ENCODE assay signal across 25 mouse cellular contexts in the genomic region with DNA sequence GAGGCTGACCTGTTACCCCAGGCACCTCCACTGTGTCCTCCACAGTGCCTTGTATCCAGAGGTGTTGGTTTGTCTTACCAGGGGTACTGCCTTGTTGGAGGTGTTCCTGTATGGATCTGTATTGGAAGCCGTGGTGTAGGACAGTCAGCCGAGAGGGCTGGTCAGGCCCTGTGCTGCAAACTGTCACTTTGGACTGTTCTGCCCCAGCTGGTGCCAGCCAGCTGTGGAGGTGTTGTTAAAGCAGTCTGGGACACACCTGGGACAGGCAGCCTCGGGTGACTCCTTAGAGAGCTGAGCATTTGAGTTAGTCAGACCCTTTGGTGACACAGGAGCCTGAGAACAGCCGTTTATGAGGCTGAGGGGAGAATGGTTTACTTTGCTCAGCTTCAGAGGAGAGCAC. TPM values are rescaled to one million over a fixed set of nuclear protein-coding genes. Genes with fewer than 3 reads are reported as not detected.
A peak's percentile ranks its signal among the peaks of the same experiment; 100 is the strongest.
DNase-seq lines count a peak whose midpoint lies in the region; ATAC-seq and TF ChIP-seq lines count a peak whose summit lies in the region.
"Had no signal": no experiment of that assay in that cellular context is flagged by ENCODE, and none has a peak within 500 bp of the region (broad histone marks: within the 10 kb centered on the region; RNA-seq: fewer than 3 reads in every experiment).

No protein-coding gene starts in this region.

- no peak overlapping the region for H3K4me3 ChIP-seq in hindbrain, embryonic 10.5 days
- H3K4me3 ChIP-seq in hindbrain, embryonic 11.5 days (ENCODE audit: low read depth, low read length), result no peak overlapping the region
- no peak overlapping the region for H3K4me3 ChIP-seq in limb, embryonic 13.5 days
- no peak overlapping the region for H3K4me3 ChIP-seq in limb, embryonic 10.5 days
- H3K4me3 ChIP-seq in liver, embryonic 12.5 days, result no peak overlapping the region
- H3K4me3 ChIP-seq in myocyte, result no peak overlapping the region
- no peak overlapping the region for H3K4me3 ChIP-seq in forebrain, embryonic 14.5 days (ENCODE audit: low read depth, low read length)
- H3K4me3 ChIP-seq: left cerebral cortex, adult 2 months; midbrain, embryonic 12.5 days; neural tube, embryonic 12.5 days had no signal

- intact Hi-C loops in heart, postnatal 14 days (cut with DNase I), result no loop called here

- ATAC-seq in hindbrain, embryonic 11.5 days (ENCODE audit: low FRiP score), result no peak
- no peak for ATAC-seq in limb, embryonic 13.5 days (ENCODE audit: low FRiP score, low read depth)
- ATAC-seq in liver, embryonic 12.5 days, result no peak
- ATAC-seq in forebrain, embryonic 14.5 days, result no peak
- ATAC-seq: CD4-positive, CD25-positive, alpha-beta regulatory T cell, adult 4 months; Patski had no signal

- no peak overlapping the region for H3ac ChIP-seq in myocyte (ENCODE audit: control insufficient read depth, insufficient read length)

- H3K79me2 ChIP-seq in myocyte (ENCODE audit: control insufficient read depth, insufficient read depth), result peaks cover 90% of the 10 kb centered on the region

- no peak for DNase-seq in hindbrain, embryonic 10.5 days (ENCODE audit: low spot score)
- DNase-seq in hindbrain, embryonic 11.5 days (ENCODE audit: low spot score), result no peak
- DNase-seq in limb, embryonic 10.5 days (ENCODE audit: low spot score), result no peak
- no peak for DNase-seq in forebrain, embryonic 14.5 days (ENCODE audit: low spot score)
- DNase-seq in heart, postnatal 14 days, result no peak
- DNase-seq: adrenal gland, postnatal 10 days; cerebellum, adult 9-11 months; gastrocnemius, postnatal 10 days; heart, adult 11 months; heart, postnatal 4 days; kidney, postnatal 36 days; left cerebral cortex, postnatal 4 days; right cerebral cortex, postnatal 4 days; thymus, postnatal 36 days had no signal

- peaks cover 61% of the 10 kb centered on the region for H3K4me1 ChIP-seq in hindbrain, embryonic 10.5 days (replicated peaks)
- peaks cover 3% of the 10 kb centered on the region; the same call in 1 of the 2 replicates for H3K4me1 ChIP-seq in hindbrain, embryonic 11.5 days (replicated peaks; ENCODE audit: control insufficient read depth, insufficient read depth, low read length)
- H3K4me1 ChIP-seq in limb, embryonic 13.5 days, result peaks cover 16% of the 10 kb centered on the region
- 0 out of 2 replicates have a peak, but pooled peaks cover 3% of the 10 kb centered on the region for H3K4me1 ChIP-seq in limb, embryonic 10.5 days
- peaks cover 50% of the 10 kb centered on the region for H3K4me1 ChIP-seq in liver, embryonic 12.5 days
- H3K4me1 ChIP-seq in forebrain, embryonic 14.5 days (ENCODE audit: control insufficient read depth, insufficient read depth, low read length), result peaks cover 12% of the 10 kb centered on the region

- no peak overlapping the region for H3K4me2 ChIP-seq in hindbrain, embryonic 11.5 days (replicated peaks; ENCODE audit: low read depth, low read length)
- no peak overlapping the region for H3K4me2 ChIP-seq in limb, embryonic 13.5 days (replicated peaks)
- H3K4me2 ChIP-seq in liver, embryonic 12.5 days, result no peak overlapping the region
- H3K4me2 ChIP-seq in myocyte (ENCODE audit: low read depth), result peak overlapping the region; percentile 45
- no peak overlapping the region for H3K4me2 ChIP-seq in forebrain, embryonic 14.5 days (ENCODE audit: low read length)
- H3K4me2 ChIP-seq: midbrain, embryonic 12.5 days; neural tube, embryonic 12.5 days had no signal

- 0 out of 2 replicates have a peak overlapping the region, but pooled peaks have one; percentile 23 for H3K27ac ChIP-seq in hindbrain, embryonic 10.5 days
- no peak overlapping the region for H3K27ac ChIP-seq in hindbrain, embryonic 11.5 days (ENCODE audit: low read depth, low read length)
- H3K27ac ChIP-seq in limb, embryonic 13.5 days, result peak overlapping the region; percentile 8; the same call in 1 of the 2 replicates
- no peak overlapping the region for H3K27ac ChIP-seq in limb, embryonic 10.5 days
- peak overlapping the region; percentile 90 for H3K27ac ChIP-seq in liver, embryonic 12.5 days
- H3K27ac ChIP-seq in forebrain, embryonic 14.5 days (ENCODE audit: low read depth, low read length), result no peak overlapping the region
- H3K27ac ChIP-seq: left cerebral cortex, adult 2 months; neural tube, embryonic 12.5 days had no signal

- H3K36me3 ChIP-seq in hindbrain, embryonic 10.5 days, result peaks cover 28% of the 10 kb centered on the region
- no peaks in the 10 kb centered on the region for H3K36me3 ChIP-seq in hindbrain, embryonic 11.5 days (ENCODE audit: control insufficient read depth, insufficient read depth, low read length)
- H3K36me3 ChIP-seq in limb, embryonic 13.5 days, result peaks cover 30% of the 10 kb centered on the region
- peaks cover 27% of the 10 kb centered on the region; the same call in 1 of the 2 replicates for H3K36me3 ChIP-seq in limb, embryonic 10.5 days
- peaks cover 18% of the 10 kb centered on the region for H3K36me3 ChIP-seq in liver, embryonic 12.5 days
- peaks cover 12% of the 10 kb centered on the region for H3K36me3 ChIP-seq in myocyte (ENCODE audit: control insufficient read depth, insufficient read depth)
- no peaks in the 10 kb centered on the region; the same call in 1 of the 2 replicates for H3K36me3 ChIP-seq in forebrain, embryonic 14.5 days (ENCODE audit: control insufficient read depth, insufficient read depth, low read length)

- 75% methylated on average over 4 of the region's 4 CpGs for WGBS in hindbrain, embryonic 10.5 days
- 75% methylated on average over 4 of the region's 4 CpGs for WGBS in hindbrain, embryonic 11.5 days
- 51% methylated on average over 4 of the region's 4 CpGs for WGBS in limb, embryonic 13.5 days
- WGBS in limb, embryonic 10.5 days, result 65% methylated on average over 4 of the region's 4 CpGs
- 69% methylated on average over 4 of the region's 4 CpGs for WGBS in liver, embryonic 12.5 days (ENCODE audit: insufficient replicate concordance)
- WGBS in forebrain, embryonic 14.5 days, result 83% methylated on average over 4 of the region's 4 CpGs

- H3K9me3 ChIP-seq in hindbrain, embryonic 10.5 days, result no peaks in the 10 kb centered on the region
- no peaks in the 10 kb centered on the region for H3K9me3 ChIP-seq in hindbrain, embryonic 11.5 days (ENCODE audit: control insufficient read depth, low read length)
- H3K9me3 ChIP-seq in limb, embryonic 13.5 days, result no peaks in the 10 kb centered on the region
- no peaks in the 10 kb centered on the region for H3K9me3 ChIP-seq in limb, embryonic 10.5 days (replicated peaks)
- no peaks in the 10 kb centered on the region for H3K9me3 ChIP-seq in liver, embryonic 12.5 days (replicated peaks)
- H3K9me3 ChIP-seq in forebrain, embryonic 14.5 days (replicated peaks; ENCODE audit: control insufficient read depth, low read length), result no peaks in the 10 kb centered on the region
- H3K9me3 ChIP-seq: midbrain, embryonic 12.5 days; neural tube, embryonic 12.5 days had no signal

- H3K27me3 ChIP-seq in hindbrain, embryonic 10.5 days (ENCODE audit: insufficient read depth, poor library complexity, severe bottlenecking), result no peaks in the 10 kb centered on the region
- H3K27me3 ChIP-seq in hindbrain, embryonic 11.5 days (ENCODE audit: control insufficient read depth, insufficient read depth, low read length), result no peaks in the 10 kb centered on the region
- H3K27me3 ChIP-seq in limb, embryonic 13.5 days, result no peaks in the 10 kb centered on the region
- no peaks in the 10 kb centered on the region for H3K27me3 ChIP-seq in limb, embryonic 10.5 days (ENCODE audit: low read depth, poor library complexity, severe bottlenecking)
- no peaks in the 10 kb centered on the region for H3K27me3 ChIP-seq in liver, embryonic 12.5 days (replicated peaks)
- H3K27me3 ChIP-seq in myocyte (ENCODE audit: control insufficient read depth, insufficient read depth, insufficient read length), result no peaks in the 10 kb centered on the region
- no peaks in the 10 kb centered on the region for H3K27me3 ChIP-seq in forebrain, embryonic 14.5 days (replicated peaks; ENCODE audit: control insufficient read depth, insufficient read depth, low read length)
- H3K27me3 ChIP-seq: midbrain, embryonic 12.5 days; neural tube, embryonic 12.5 days; Patski had no signal

- no peak overlapping the region for H3K9ac ChIP-seq in hindbrain, embryonic 11.5 days (ENCODE audit: low read depth, low read length)
- no peak overlapping the region for H3K9ac ChIP-seq in limb, embryonic 13.5 days
- 0 out of 2 replicates have a peak overlapping the region, but pooled peaks have one; percentile 57 for H3K9ac ChIP-seq in liver, embryonic 12.5 days
- no peak overlapping the region for H3K9ac ChIP-seq in forebrain, embryonic 14.5 days (ENCODE audit: low read length)
- H3K9ac ChIP-seq: midbrain, embryonic 12.5 days; neural tube, embryonic 12.5 days had no signal

- TF ChIP-seq POLR2A in myocyte (IDR thresholded peaks at IDR 0.05; ENCODE audit: insufficient read length, low read depth), result no peak

RNA-seq across cellular contexts. Expression of gene Pacs2, which starts 15.7 kb away (rescaled TPM):
- 19.3 and 25.6 TPM in 2 replicates for polyA plus RNA-seq in hindbrain, embryonic 10.5 days (2016; fragmentation: Nextera tagmentation; extraction: Ambion mirVana)
- 17.2 and 21.2 TPM in 2 replicates for polyA plus RNA-seq in hindbrain, embryonic 11.5 days (2014; fragmentation: Nextera tagmentation; extraction: Ambion mirVana)
- 14.2 and 16.7 TPM in 2 replicates for polyA plus RNA-seq in limb, embryonic 13.5 days (2015; fragmentation: Nextera tagmentation; extraction: Ambion mirVana)
- 11.7 and 11.8 TPM in 2 replicates for polyA plus RNA-seq in limb, embryonic 10.5 days (2016; fragmentation: Nextera tagmentation; extraction: Ambion mirVana)
- 8.3 and 9.6 TPM in 2 replicates for polyA plus RNA-seq in liver, embryonic 12.5 days (2016; fragmentation: Nextera tagmentation; extraction: Ambion mirVana)
- polyA plus RNA-seq in myocyte (2012; fragmentation: generic; extraction: Trizol), result 89.3 TPM
- polyA plus RNA-seq in forebrain, embryonic 14.5 days (2014; fragmentation: Nextera tagmentation; extraction: Ambion mirVana), result 16.1 and 21.6 TPM in 2 replicates
- total RNA-seq in heart, postnatal 14 days (2021), result 10 to 100 TPM; 29.0 to 32.1 TPM

RNA-seq across cellular contexts. Expression of gene Brf1, which starts 29.5 kb away (rescaled TPM):
- polyA plus RNA-seq in hindbrain, embryonic 10.5 days (2016; fragmentation: Nextera tagmentation; extraction: Ambion mirVana), result 55.4 and 57.1 TPM in 2 replicates
- 53.6 and 57.8 TPM in 2 replicates for polyA plus RNA-seq in hindbrain, embryonic 11.5 days (2014; fragmentation: Nextera tagmentation; extraction: Ambion mirVana)
- polyA plus RNA-seq in limb, embryonic 13.5 days (2015; fragmentation: Nextera tagmentation; extraction: Ambion mirVana), result 71.4 and 74.0 TPM in 2 replicates
- 53.5 and 65.9 TPM in 2 replicates for polyA plus RNA-seq in limb, embryonic 10.5 days (2016; fragmentation: Nextera tagmentation; extraction: Ambion mirVana)
- 46.2 and 47.1 TPM in 2 replicates for polyA plus RNA-seq in liver, embryonic 12.5 days (2016; fragmentation: Nextera tagmentation; extraction: Ambion mirVana)
- 27.9 TPM for polyA plus RNA-seq in myocyte (2012; fragmentation: generic; extraction: Trizol)
- polyA plus RNA-seq in forebrain, embryonic 14.5 days (2014; fragmentation: Nextera tagmentation; extraction: Ambion mirVana), result 43.0 and 51.0 TPM in 2 replicates
- 10 to 100 TPM; 28.3 to 28.8 TPM for total RNA-seq in heart, postnatal 14 days (2021)

RNA-seq across cellular contexts. Expression of gene Tex22, which starts 44.3 kb away (rescaled TPM):
- polyA plus RNA-seq in hindbrain, embryonic 10.5 days (2016; fragmentation: Nextera tagmentation; extraction: Ambion mirVana), result 0.12 TPM in 1 of 2 replicates, not detected in the other
- 0.26 TPM in 1 of 2 replicates, not detected in the other for polyA plus RNA-seq in hindbrain, embryonic 11.5 days (2014; fragmentation: Nextera tagmentation; extraction: Ambion mirVana)
- polyA plus RNA-seq in limb, embryonic 13.5 days (2015; fragmentation: Nextera tagmentation; extraction: Ambion mirVana), result 0.14 TPM in 1 of 2 replicates, not detected in the other
- 0.18 and 0.21 TPM in 2 replicates for polyA plus RNA-seq in limb, embryonic 10.5 days (2016; fragmentation: Nextera tagmentation; extraction: Ambion mirVana)
- polyA plus RNA-seq in liver, embryonic 12.5 days (2016; fragmentation: Nextera tagmentation; extraction: Ambion mirVana), result not detected in 2 replicates
- 0.11 TPM for polyA plus RNA-seq in myocyte (2012; fragmentation: generic; extraction: Trizol)
- not detected in 2 replicates for polyA plus RNA-seq in forebrain, embryonic 14.5 days (2014; fragmentation: Nextera tagmentation; extraction: Ambion mirVana)
- total RNA-seq in heart, postnatal 14 days (2021), result under 1 TPM in 1 of 2 experiments, not detected in 1; 0.27 TPM
- total RNA-seq: adrenal gland, postnatal 10 days; monocyte, adult 5-6 weeks had no signal
- polyA plus RNA-seq: CD4-positive, CD25-positive, alpha-beta regulatory T cell, adult 4 months; embryonic facial prominence, embryonic 14.5 days; heart, embryonic 14.5 days; midbrain, embryonic 12.5 days; neural tube, embryonic 12.5 days; Patski had no signal

RNA-seq across cellular contexts. Expression of gene Btbd6, which starts 53.8 kb away (rescaled TPM):
- polyA plus RNA-seq in hindbrain, embryonic 10.5 days (2016; fragmentation: Nextera tagmentation; extraction: Ambion mirVana), result 22.8 and 27.2 TPM in 2 replicates
- polyA plus RNA-seq in hindbrain, embryonic 11.5 days (2014; fragmentation: Nextera tagmentation; extraction: Ambion mirVana), result 25.6 and 26.8 TPM in 2 replicates
- polyA plus RNA-seq in limb, embryonic 13.5 days (2015; fragmentation: Nextera tagmentation; extraction: Ambion mirVana), result 26.7 and 27.5 TPM in 2 replicates
- polyA plus RNA-seq in limb, embryonic 10.5 days (2016; fragmentation: Nextera tagmentation; extraction: Ambion mirVana), result 25.6 and 27.9 TPM in 2 replicates
- polyA plus RNA-seq in liver, embryonic 12.5 days (2016; fragmentation: Nextera tagmentation; extraction: Ambion mirVana), result 9.2 and 10.1 TPM in 2 replicates
- 16.3 TPM for polyA plus RNA-seq in myocyte (2012; fragmentation: generic; extraction: Trizol)
- 35.0 and 37.5 TPM in 2 replicates for polyA plus RNA-seq in forebrain, embryonic 14.5 days (2014; fragmentation: Nextera tagmentation; extraction: Ambion mirVana)
- total RNA-seq in heart, postnatal 14 days (2021), result 10 to 100 TPM; 16.8 TPM

Comparison
In these comparisons a context has a peak if more than half of its experiments do, and no peak if none do; other contexts are left out.
1. H3K27ac ChIP-seq: peak in hindbrain, embryonic 10.5 days (single experiment), limb, embryonic 13.5 days (single experiment) and liver, embryonic 12.5 days (single experiment); none in hindbrain, embryonic 11.5 days (single experiment), limb, embryonic 10.5 days (single experiment) and forebrain, embryonic 14.5 days (single experiment).